Mouse (Mus musculus): ENCODE measurements around the gene Gm32717. TPM values are rescaled to one million over a fixed set of nuclear protein-coding genes. Genes with fewer than 3 reads are reported as not detected.

Gene Gm32717
- polyA plus RNA-seq (2015; fragmentation: Nextera tagmentation; extraction: Ambion mirVana), result not detected in 2 replicates

DNA sequence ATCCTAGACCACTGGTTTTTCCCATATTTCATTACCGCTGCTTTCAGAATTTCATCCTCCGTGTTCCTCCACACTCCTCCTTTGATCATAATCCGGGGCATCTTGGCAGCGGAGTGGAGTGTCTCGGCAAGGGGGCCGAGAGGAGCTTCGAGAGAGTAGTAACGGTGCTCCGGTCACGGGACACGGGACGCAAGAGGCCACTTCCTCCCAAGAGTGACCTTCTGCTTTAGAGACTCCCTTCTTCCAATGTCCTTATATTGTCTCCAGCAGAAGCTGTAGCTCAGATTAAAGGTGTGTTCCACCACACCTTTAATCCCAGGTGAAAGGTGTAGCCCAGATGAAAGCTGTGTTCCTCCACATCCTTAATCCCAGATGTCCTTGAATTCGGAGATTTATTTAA is at the start of gene Gm32717:
Gm32717 (minus strand) TSS at position 101 of the 400 bp plus-strand sequence.

DNA sequence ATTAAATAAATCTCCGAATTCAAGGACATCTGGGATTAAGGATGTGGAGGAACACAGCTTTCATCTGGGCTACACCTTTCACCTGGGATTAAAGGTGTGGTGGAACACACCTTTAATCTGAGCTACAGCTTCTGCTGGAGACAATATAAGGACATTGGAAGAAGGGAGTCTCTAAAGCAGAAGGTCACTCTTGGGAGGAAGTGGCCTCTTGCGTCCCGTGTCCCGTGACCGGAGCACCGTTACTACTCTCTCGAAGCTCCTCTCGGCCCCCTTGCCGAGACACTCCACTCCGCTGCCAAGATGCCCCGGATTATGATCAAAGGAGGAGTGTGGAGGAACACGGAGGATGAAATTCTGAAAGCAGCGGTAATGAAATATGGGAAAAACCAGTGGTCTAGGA is 17.8 kb upstream of the Gm32717 start, which contains the start of gene Gm32802:
Gm32802 (plus strand) TSS at position 301 of the 400 bp plus-strand sequence.

DNA sequence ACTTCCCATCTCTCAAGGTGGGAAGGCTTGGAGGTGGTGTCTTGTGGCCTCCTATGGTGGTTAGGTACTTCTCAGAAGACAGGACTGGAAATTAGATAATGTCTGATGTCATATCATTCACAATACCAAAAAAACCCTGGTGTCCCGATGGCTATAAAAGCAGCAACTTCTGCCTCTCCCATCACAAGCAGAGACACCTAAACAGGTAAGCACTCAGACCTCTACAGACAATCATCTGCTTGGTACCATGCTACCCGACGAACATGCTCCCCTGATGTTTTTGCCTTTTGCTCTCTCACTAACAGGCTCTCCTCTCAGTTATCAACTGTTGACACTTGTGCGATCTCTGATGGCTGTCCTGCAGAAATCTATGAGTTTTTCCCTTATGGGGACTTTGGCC is 35.9 kb downstream of the Gm32717 start, which contains the start of gene Il22:
Il22 (plus strand) TSS at position 301 of the 400 bp plus-strand sequence.

Other genes starting within 250 kb of the Gm32717 start
- gene Mdm1, start 99.0 kb downstream of the Gm32717 start, polyA plus RNA-seq (2015; fragmentation: Nextera tagmentation; extraction: Ambion mirVana), result 5.5 and 7.5 TPM in 2 replicates
- not detected in 2 replicates for gene Il22, start 35.8 kb downstream of the Gm32717 start, polyA plus RNA-seq (2015; fragmentation: Nextera tagmentation; extraction: Ambion mirVana)
- gene Gm32802, start 17.9 kb upstream of the Gm32717 start, polyA plus RNA-seq (2015; fragmentation: Nextera tagmentation; extraction: Ambion mirVana), result not detected in 2 replicates
- not detected in 2 replicates for gene Iltifb, start 54.3 kb upstream of the Gm32717 start, polyA plus RNA-seq (2015; fragmentation: Nextera tagmentation; extraction: Ambion mirVana)
- gene Gm9040, start 86.2 kb upstream of the Gm32717 start, polyA plus RNA-seq (2015; fragmentation: Nextera tagmentation; extraction: Ambion mirVana), result not detected in 2 replicates
- not detected in 2 replicates for gene Gm9044, start 91.6 kb upstream of the Gm32717 start, polyA plus RNA-seq (2015; fragmentation: Nextera tagmentation; extraction: Ambion mirVana)
- 0.06 and 0.11 TPM in 2 replicates for gene Gm9045, start 97.1 kb upstream of the Gm32717 start, polyA plus RNA-seq (2015; fragmentation: Nextera tagmentation; extraction: Ambion mirVana)
- not detected in 2 replicates for gene Gm9046, start 102.5 kb upstream of the Gm32717 start, polyA plus RNA-seq (2015; fragmentation: Nextera tagmentation; extraction: Ambion mirVana)
- 0.06 TPM in 1 of 2 replicates, not detected in the other for gene Gm9048, start 107.9 kb upstream of the Gm32717 start, polyA plus RNA-seq (2015; fragmentation: Nextera tagmentation; extraction: Ambion mirVana)
- 0.06 and 0.11 TPM in 2 replicates for gene Gm9049, start 113.3 kb upstream of the Gm32717 start, polyA plus RNA-seq (2015; fragmentation: Nextera tagmentation; extraction: Ambion mirVana)
- gene Ifng, start 200.3 kb upstream of the Gm32717 start, polyA plus RNA-seq (2015; fragmentation: Nextera tagmentation; extraction: Ambion mirVana), result not detected in 2 replicates

Data from urinary bladder, postnatal 0 days (tissue).